Mouse (Mus musculus): ENCODE measurements around the gene Pigc.

GRCm38 (mm10) chr1:161925281-161925805, 43.6 kb upstream of the Pigc start:
- TF ChIP-seq USF1 (IDR thresholded peaks at IDR 0.05; ENCODE audit: low read depth) (no peak), POLR2A (IDR thresholded peaks at IDR 0.05; ENCODE audit: insufficient read length, low read depth) (no peak)

Measured in myocyte (in vitro differentiated cells).